Mouse (Mus musculus) lung, postnatal 0 days (tissue): ENCODE data around the gene Abcc4. TPM values are rescaled to one million over a fixed set of nuclear protein-coding genes. Genes with fewer than 3 reads are reported as not detected.

Experiments used
- ATAC-seq: fragments of 200-750 bp; cut with Nextera tagmentation; 2 replicates; pipeline ENCODE4 v1.8.0; 2017; ENCODE audit warnings: moderate library complexity
- DNase-seq: peaks from one replicate; pipeline ENCODE4 v3.0.0-alpha.2; 2016; ENCODE audit warnings: low spot score
- H3K27ac ChIP-seq: fragments of 300-500 bp; sonication (generic); 2 replicates; pipeline ENCODE4 v1.5.1; 2014; ENCODE audit warnings: antibody characterized with exemption, mild to moderate bottlenecking, low read length, mixed read lengths
- H3K27me3 ChIP-seq: fragments of 300-500 bp; sonication (generic); replicated peaks from 2 replicates; pipeline ENCODE4 v1.6.1; 2014; ENCODE audit warnings: low read length, mixed read lengths; ENCODE audit not compliant: insufficient read depth
- H3K36me3 ChIP-seq: fragments of 300-500 bp; sonication (generic); 2 replicates; pipeline ENCODE4 v1.6.1; 2014; ENCODE audit warnings: low read length, mixed read lengths; ENCODE audit not compliant: insufficient read depth
- H3K4me1 ChIP-seq: fragments of 300-500 bp; sonication (generic); 2 replicates; pipeline ENCODE4 v1.6.1; 2014; ENCODE audit warnings: antibody characterized with exemption, low read depth, low read length, mixed read lengths; ENCODE audit not compliant: insufficient read depth
- H3K4me2 ChIP-seq: fragments of 300-500 bp; sonication (generic); replicated peaks from 2 replicates; pipeline ENCODE4 v1.6.1; 2014; ENCODE audit warnings: low read depth, mild to moderate bottlenecking, low read length, moderate library complexity, mixed read lengths
- H3K4me3 ChIP-seq: fragments of 300-500 bp; sonication (generic); 2 replicates; pipeline ENCODE4 v1.5.1; 2014; ENCODE audit warnings: low read depth, low read length
- H3K9ac ChIP-seq: fragments of 300-500 bp; sonication (generic); replicated peaks from 2 replicates; pipeline ENCODE4 v1.6.1; 2014; ENCODE audit warnings: low read depth, mild to moderate bottlenecking
- H3K9me3 ChIP-seq: fragments of 300-500 bp; sonication (generic); 2 replicates; pipeline ENCODE4 v1.6.1; 2016; ENCODE audit warnings: low read length, mixed read lengths
- CTCF ChIP-seq: IDR thresholded peaks from 2 replicates; pipeline ENCODE4 v1.5.1; 2016; ENCODE audit warnings: antibody characterized with exemption, mild to moderate bottlenecking
- EP300 ChIP-seq: IDR thresholded peaks from 2 replicates; pipeline ENCODE4 v1.6.1; 2016; ENCODE audit warnings: antibody characterized with exemption, mild to moderate bottlenecking, control low read depth
- WGBS: fragments of 180-500 bp; shearing (Covaris S2); extraction: QIAGEN DNeasy Blood & Tissue Kit; methylation state at CpG from one replicate; pipeline ENCODE4 v1.1.7; 2014; 5-methylcytosine and 5-hydroxymethylcytosine counted together
- polyA plus RNA-seq: library from polyadenylated mRNA; unstranded; fragments of >200 nt; fragmentation: Nextera tagmentation; extraction: Ambion mirVana; gene quantifications from 2 replicates; pipeline ENCODE4 v1.2.1, GENCODE M21; 2015

Abcc4 gene
- polyA plus RNA-seq, 1 experiment from 2014 or later, result 1.0 TPM

DNA sequence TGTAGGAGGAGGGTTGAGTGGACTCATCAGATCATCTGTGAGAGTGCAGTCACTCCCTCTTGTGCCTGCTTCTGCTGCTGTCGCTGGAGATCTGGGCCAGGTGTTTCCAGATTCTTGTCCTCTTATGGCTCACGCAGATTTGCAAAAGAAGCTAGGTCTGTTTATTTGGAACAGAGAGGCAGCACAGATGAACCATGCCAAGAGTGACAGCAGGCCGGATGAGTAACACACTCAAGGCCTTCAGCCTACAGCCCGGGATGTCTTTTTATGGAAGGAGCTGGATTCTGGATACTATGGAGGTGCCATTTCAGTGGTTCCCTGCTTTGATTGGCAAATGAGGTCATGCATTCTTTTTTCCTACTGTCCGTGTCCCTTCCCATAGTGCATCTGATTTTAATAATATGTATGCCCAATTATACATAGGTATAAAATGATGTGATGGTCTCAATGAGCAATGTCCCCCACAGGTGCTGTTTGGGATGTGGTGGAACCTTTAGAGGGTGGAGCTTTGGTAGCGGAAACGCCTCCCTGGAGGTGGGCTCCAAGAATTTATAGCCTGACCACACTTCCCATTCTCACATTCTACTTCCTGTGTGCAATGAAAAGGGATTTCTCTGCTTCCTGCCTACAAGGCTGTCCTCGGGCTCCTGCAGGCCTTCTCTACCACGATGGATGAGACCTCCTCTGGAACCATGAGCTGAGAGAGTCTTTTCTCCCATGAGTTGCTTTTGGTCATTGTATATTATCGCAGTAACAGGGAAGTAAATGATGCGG, 18.1 kb upstream of the Abcc4 start:
- Histone ChIP-seq H3K4me2 (no peak overlapping the region), H3K27ac (no peak overlapping the region), H3K9ac (no peak overlapping the region), H3K4me3 (no peak overlapping the region), H3K9me3 (no peaks in the 10 kb centered on the region), H3K36me3 (no peaks in the 10 kb centered on the region), H3K4me1 (no peaks in the 10 kb centered on the region), H3K27me3 (no peaks in the 10 kb centered on the region)
- ATAC-seq (no peak), DNase-seq (no peak)
- 72% methylated on average over 11 of the region's 11 CpGs for WGBS
- TF ChIP-seq EP300 (no peak), CTCF (no peak)

DNA sequence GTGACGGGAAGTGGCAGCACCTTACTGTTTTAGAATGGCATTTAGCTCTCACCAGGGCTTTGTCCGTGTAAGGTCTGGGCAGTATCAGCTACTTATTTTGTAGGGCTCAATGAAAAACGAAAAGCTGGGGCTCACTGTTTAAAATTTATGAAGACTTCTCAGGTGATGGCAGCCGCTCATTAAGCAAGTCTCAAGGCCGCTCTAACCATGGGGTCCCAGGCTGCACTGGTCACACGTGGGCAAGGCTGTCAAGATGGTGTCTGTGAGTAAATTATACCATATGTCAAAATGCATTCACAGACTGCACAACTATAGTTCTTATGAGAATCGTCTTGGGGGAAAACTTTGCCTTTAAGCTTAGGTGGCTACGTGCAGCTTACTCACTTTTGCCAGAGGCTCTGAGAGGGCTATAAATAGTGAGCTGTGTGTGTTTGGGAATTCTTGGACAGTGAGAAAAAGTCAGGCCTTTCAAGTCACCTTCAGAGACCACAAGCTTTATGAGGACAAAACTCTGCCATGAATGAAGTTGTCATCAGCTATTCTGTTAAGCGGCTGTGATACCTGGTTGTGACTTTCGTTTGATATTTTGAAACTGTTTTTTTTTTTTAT, 13.7 kb upstream of the Abcc4 start:
- H3K27ac ChIP-seq, result no peak overlapping the region
- ATAC-seq, result no peak
- WGBS, result 68% methylated on average over 10 of the region's 10 CpGs

DNA sequence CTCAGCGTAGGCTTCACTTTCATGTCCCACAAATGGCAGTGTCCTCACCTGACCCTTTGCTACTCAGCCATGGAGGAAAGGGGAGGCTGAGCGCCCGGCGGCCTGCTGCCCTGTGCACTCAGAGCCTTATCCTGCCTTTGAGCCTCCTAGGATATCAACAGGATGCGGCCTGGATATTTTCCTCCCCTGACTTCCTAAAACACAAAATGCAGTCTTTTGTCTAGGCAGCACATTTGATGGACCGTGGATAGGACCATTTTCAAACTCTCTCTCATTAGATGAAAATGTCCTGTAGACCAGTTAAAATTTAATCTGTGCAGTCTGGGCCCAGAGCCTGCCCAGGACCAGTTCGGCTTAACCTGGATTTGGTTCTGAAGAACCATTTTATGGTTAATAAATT, 12.6 kb upstream of the Abcc4 start:
- Histone ChIP-seq H3K9ac (no peak overlapping the region), H3K4me2 (no peak overlapping the region), H3K4me1 (no peaks in the 10 kb centered on the region), H3K4me3 (no peak overlapping the region), H3K36me3 (no peaks in the 10 kb centered on the region), H3K27me3 (no peaks in the 10 kb centered on the region), H3K27ac (no peak overlapping the region), H3K9me3 (no peaks in the 10 kb centered on the region)
- TF ChIP-seq CTCF (no peak), EP300 (no peak)
- no peak for DNase-seq
- 63% methylated on average over 7 of the region's 7 CpGs for WGBS
- no peak for ATAC-seq

More for the DNA sequence above, 13.7 kb upstream of the Abcc4 start:
- Histone ChIP-seq H3K4me2 (no peak overlapping the region), H3K36me3 (no peaks in the 10 kb centered on the region), H3K9ac (no peak overlapping the region), H3K4me3 (no peak overlapping the region), H3K27me3 (no peaks in the 10 kb centered on the region), H3K4me1 (no peaks in the 10 kb centered on the region), H3K9me3 (no peaks in the 10 kb centered on the region)
- DNase-seq, result no peak
- TF ChIP-seq EP300, result no peak
- TF ChIP-seq CTCF, result no peak

DNA sequence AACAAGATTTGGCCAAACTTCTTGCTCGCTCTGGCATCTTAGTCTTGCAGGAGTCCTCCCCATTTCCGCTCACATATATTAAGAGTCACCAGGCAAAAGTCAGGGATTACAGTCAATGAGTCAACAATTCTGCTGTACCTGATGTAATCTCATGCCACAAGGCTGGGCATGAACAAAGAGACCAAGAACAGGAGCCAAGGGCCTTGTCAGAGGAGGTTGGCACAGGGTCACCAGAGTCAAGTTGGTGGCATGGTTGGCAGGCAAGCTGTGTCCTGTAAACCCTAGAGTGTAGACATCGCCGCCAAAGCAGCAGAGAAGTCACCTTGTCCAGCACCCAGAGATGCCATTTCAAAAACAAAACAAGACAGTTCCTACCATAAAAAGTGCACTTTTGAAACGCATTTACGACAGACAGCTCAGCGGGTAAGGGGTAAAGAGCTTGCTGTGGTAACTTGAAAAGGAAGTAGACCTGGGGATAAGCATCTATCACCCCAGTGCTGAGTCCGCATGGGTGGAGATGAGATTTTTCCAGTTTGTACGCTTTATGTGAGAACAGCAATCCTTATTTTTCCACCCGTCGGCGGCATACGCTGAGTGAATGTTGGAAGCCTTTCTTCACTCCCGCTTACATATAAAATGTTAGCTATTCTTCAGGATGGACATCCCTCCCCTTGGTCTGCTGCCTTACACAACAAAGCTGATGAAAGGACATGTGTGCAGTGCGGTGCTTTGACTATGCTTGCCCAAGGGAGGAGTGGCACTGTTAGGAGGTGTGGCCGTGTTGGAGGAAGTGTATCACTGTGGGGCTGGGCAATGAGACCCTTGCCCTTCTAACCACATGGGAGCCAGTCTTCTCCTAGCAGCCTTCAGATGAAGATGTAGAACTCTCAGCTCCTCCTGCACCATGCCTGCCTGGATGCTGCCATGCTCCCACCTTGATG, 10.6 kb upstream of the Abcc4 start:
- H3K27ac ChIP-seq, result no peak overlapping the region
- H3K4me2 ChIP-seq, result no peak overlapping the region
- no peaks in the 10 kb centered on the region for H3K27me3 ChIP-seq
- H3K9me3 ChIP-seq, result no peaks in the 10 kb centered on the region
- H3K36me3 ChIP-seq, result no peaks in the 10 kb centered on the region
- ATAC-seq (no peak), DNase-seq (no peak)
- H3K4me3 ChIP-seq, result no peak overlapping the region
- H3K4me1 ChIP-seq, result peaks cover 5% of the 10 kb centered on the region; the same call in 1 of the 2 replicates
- TF ChIP-seq CTCF (no peak), EP300 (no peak)
- WGBS, result 88% methylated on average over 16 of the region's 16 CpGs
- no peak overlapping the region for H3K9ac ChIP-seq

DNA sequence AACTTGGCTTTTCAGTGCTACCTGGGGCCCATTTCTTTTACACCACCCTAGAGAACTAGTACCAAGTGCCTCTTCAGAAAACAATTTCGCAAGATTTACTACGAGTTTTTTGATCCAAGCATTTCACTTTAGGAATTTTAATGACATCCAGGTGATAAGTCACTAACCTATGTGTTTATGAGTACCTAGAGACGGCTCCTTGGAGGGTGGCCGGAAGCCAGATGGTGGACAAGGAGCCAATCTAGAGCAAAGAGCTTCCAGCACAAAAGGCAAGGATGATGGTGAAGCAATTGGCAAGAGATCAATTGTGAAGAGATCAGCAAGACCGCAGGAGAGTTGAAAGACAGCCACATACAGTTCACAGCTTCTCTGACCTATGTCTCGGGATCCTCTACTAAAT, 8.7 kb upstream of the Abcc4 start:
- 52% methylated on average over 6 of the region's 6 CpGs for WGBS
- no peak for ATAC-seq
- Histone ChIP-seq H3K27ac (no peak overlapping the region), H3K4me3 (no peak overlapping the region), H3K9me3 (no peaks in the 10 kb centered on the region), H3K36me3 (no peaks in the 10 kb centered on the region), H3K4me1 (peaks cover 8% of the 10 kb centered on the region; the same call in 1 of the 2 replicates), H3K9ac (no peak overlapping the region), H3K27me3 (no peaks in the 10 kb centered on the region), H3K4me2 (no peak overlapping the region)
- TF ChIP-seq CTCF (no peak), EP300 (no peak)
- DNase-seq, result no peak

DNA sequence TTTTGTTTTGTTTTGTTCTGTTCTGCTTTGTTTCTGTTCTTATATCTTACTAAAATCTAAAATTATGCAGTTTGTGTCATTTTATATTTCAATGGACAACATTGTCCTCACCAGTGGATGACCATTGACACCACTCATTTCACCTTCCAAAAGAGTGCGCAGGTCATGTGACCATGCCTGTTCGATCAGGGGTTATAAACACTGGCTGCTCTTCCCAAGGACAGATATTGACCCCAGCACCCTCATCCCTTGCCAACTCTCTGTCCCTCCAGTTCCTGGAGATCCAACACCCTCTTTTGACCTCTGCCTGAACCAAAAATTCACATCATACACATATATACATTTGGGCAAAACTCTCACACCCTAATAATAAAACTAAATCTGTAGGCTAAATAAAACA, 8.3 kb upstream of the Abcc4 start:
- Histone ChIP-seq H3K4me2 (no peak overlapping the region), H3K27ac (no peak overlapping the region), H3K4me3 (no peak overlapping the region), H3K9ac (no peak overlapping the region), H3K9me3 (no peaks in the 10 kb centered on the region), H3K27me3 (no peaks in the 10 kb centered on the region), H3K4me1 (peaks cover 11% of the 10 kb centered on the region; the same call in 1 of the 2 replicates), H3K36me3 (no peaks in the 10 kb centered on the region)
- WGBS, result 88% methylated on average over 2 of the region's 2 CpGs
- DNase-seq (no peak), ATAC-seq (no peak)
- TF ChIP-seq CTCF (no peak), EP300 (no peak)
